21 mouse cellular contexts compared by ENCODE assay signal in genomic region chr4:152895076-152895475, GRCm38 (mm10).
DNase-seq lines count a peak whose midpoint lies in the region; ATAC-seq and TF ChIP-seq lines count a peak whose summit lies in the region.
"Had no signal": no experiment of that assay in that cellular context is flagged by ENCODE, and none has a peak within 500 bp of the region (broad histone marks: within the 10 kb centered on the region; RNA-seq: fewer than 3 reads in every experiment).

No protein-coding gene starts in this region.

- WGBS in midbrain, embryonic 14.5 days = 57% methylated on average over 13 of the region's 13 CpGs
- WGBS in midbrain, embryonic 10.5 days = 79% methylated on average over 13 of the region's 13 CpGs

- peaks cover 6% of the 10 kb centered on the region; the same call in 1 of the 2 replicates for H3K4me1 ChIP-seq in midbrain, embryonic 14.5 days (ENCODE audit: control insufficient read depth, insufficient read depth, low read length)
- H3K4me1 ChIP-seq in midbrain, embryonic 10.5 days = peaks cover 16% of the 10 kb centered on the region
- H3K4me1 ChIP-seq: embryonic facial prominence, embryonic 12.5 days; heart, embryonic 10.5 days; hindbrain, embryonic 12.5 days had no signal

- H3K9me3 ChIP-seq in midbrain, embryonic 14.5 days (ENCODE audit: control insufficient read depth, low read length) = no peaks in the 10 kb centered on the region
- 0 out of 2 replicates have a peak, but pooled peaks cover 4% of the 10 kb centered on the region for H3K9me3 ChIP-seq in midbrain, embryonic 10.5 days (replicated peaks)
- H3K9me3 ChIP-seq: embryonic facial prominence, embryonic 12.5 days; forebrain, embryonic 13.5 days; heart, embryonic 10.5 days had no signal

- peak; percentile 49 for TF ChIP-seq CTCF in layer of hippocampus, adult 2 months (conservative IDR thresholded peaks at IDR 0.05)

- H3K4me3 ChIP-seq in layer of hippocampus, adult 2 months = no peak overlapping the region
- no peak overlapping the region for H3K4me3 ChIP-seq in midbrain, embryonic 14.5 days (replicated peaks; ENCODE audit: low read depth, low read length)
- no peak overlapping the region for H3K4me3 ChIP-seq in midbrain, embryonic 10.5 days
- H3K4me3 ChIP-seq: embryonic facial prominence, embryonic 12.5 days; forebrain, embryonic 13.5 days; heart, embryonic 10.5 days; hindbrain, embryonic 12.5 days had no signal

- H3K27me3 ChIP-seq in midbrain, embryonic 14.5 days (ENCODE audit: control insufficient read depth, insufficient read depth, low read length) = no peaks in the 10 kb centered on the region
- H3K27me3 ChIP-seq in midbrain, embryonic 10.5 days (ENCODE audit: low read depth, poor library complexity, severe bottlenecking) = no peaks in the 10 kb centered on the region
- H3K27me3 ChIP-seq: embryonic facial prominence, embryonic 12.5 days; forebrain, embryonic 13.5 days had no signal

- DNase-seq in layer of hippocampus, adult 2 months (ENCODE audit: low spot score in 2 of 2) = peak in 1 of 2 experiments; percentile 15
- DNase-seq in layer of hippocampus, adult 11-12 months (ENCODE audit: low spot score) = no peak
- peak; percentile 21 for DNase-seq in midbrain, embryonic 14.5 days
- no peak for DNase-seq in midbrain, embryonic 10.5 days (ENCODE audit: low spot score)
- DNase-seq in ZHBTc4 (ENCODE audit: low read depth, low spot score) = peak; percentile 32
- DNase-seq in left cerebral cortex, adult 18-20 months (ENCODE audit: low spot score in 2 of 2) = no peak
- DNase-seq in left cerebral cortex, postnatal 36 days (ENCODE audit: low spot score in 2 of 2) = no peak
- DNase-seq: adrenal gland, postnatal 14 days; cerebellum, adult 2 months; cerebellum, postnatal 10 days; gastrocnemius, postnatal 10 days; heart, adult 18-20 months; heart, postnatal 10 days; heart, postnatal 4 days had no signal

- H3K36me3 ChIP-seq in midbrain, embryonic 14.5 days (ENCODE audit: control insufficient read depth, insufficient read depth, low read length) = no peaks in the 10 kb centered on the region
- H3K36me3 ChIP-seq in midbrain, embryonic 10.5 days = no peaks in the 10 kb centered on the region
- H3K36me3 ChIP-seq: embryonic facial prominence, embryonic 12.5 days; heart, embryonic 10.5 days; hindbrain, embryonic 12.5 days had no signal

- no peak overlapping the region for H3K27ac ChIP-seq in layer of hippocampus, adult 2 months
- H3K27ac ChIP-seq in midbrain, embryonic 14.5 days (replicated peaks; ENCODE audit: low read depth, low read length) = no peak overlapping the region
- H3K27ac ChIP-seq in midbrain, embryonic 10.5 days (replicated peaks) = no peak overlapping the region; the same call in 1 of the 2 replicates
- H3K27ac ChIP-seq: embryonic facial prominence, embryonic 12.5 days; forebrain, embryonic 13.5 days; heart, embryonic 10.5 days; hindbrain, embryonic 12.5 days had no signal

- H3K9ac ChIP-seq in midbrain, embryonic 14.5 days (replicated peaks; ENCODE audit: low read length) = no peak overlapping the region
- H3K9ac ChIP-seq: embryonic facial prominence, embryonic 12.5 days; forebrain, embryonic 13.5 days; hindbrain, embryonic 12.5 days had no signal

- ATAC-seq in midbrain, embryonic 14.5 days (ENCODE audit: low FRiP score, low TSS enrichment) = no peak
- ATAC-seq: activated CD4-positive, CD25-positive, alpha-beta regulatory T cell, adult 4 months; forebrain, embryonic 13.5 days; hindbrain, embryonic 16.5 days; inflammation-experienced regulatory T-cells, adult 6 months had no signal

- H3K4me2 ChIP-seq in midbrain, embryonic 14.5 days (ENCODE audit: low read length) = no peak overlapping the region
- H3K4me2 ChIP-seq: embryonic facial prominence, embryonic 12.5 days; forebrain, embryonic 13.5 days; hindbrain, embryonic 12.5 days had no signal

- intact Hi-C loops in left cerebral cortex, postnatal 36 days (cut with DNase I) = no loop called here

Comparison
In these comparisons a context has a peak if more than half of its experiments do, and no peak if none do; other contexts are left out.
1. DNase-seq: peak in midbrain, embryonic 14.5 days (single experiment) and ZHBTc4 (single experiment); none in layer of hippocampus, adult 11-12 months (single experiment), midbrain, embryonic 10.5 days (single experiment), left cerebral cortex, adult 18-20 months (0 of 2) and left cerebral cortex, postnatal 36 days (0 of 2).